Mouse (Mus musculus) forebrain, embryonic 13.5 days (tissue): ENCODE results near the gene Mall. TPM values are rescaled to one million over a fixed set of nuclear protein-coding genes. Genes with fewer than 3 reads are reported as not detected.
A peak's percentile ranks its signal among the peaks of the same experiment; 100 is the strongest.

ENCODE experiments used
- ATAC-seq: fragments of 200-750 bp; cut with Nextera tagmentation; 2 replicates; pipeline ENCODE4 v1.8.0; 2017
- H3K27ac ChIP-seq: fragments of 300-500 bp; sonication (generic); 2 replicates; pipeline ENCODE4 v1.5.1; 2015; ENCODE audit warnings: inconsistent platforms, mild to moderate bottlenecking, moderate library complexity
- H3K27me3 ChIP-seq: fragments of 300-500 bp; sonication (generic); 2 replicates; pipeline ENCODE4 v1.6.1; 2015; ENCODE audit warnings: mild to moderate bottlenecking, inconsistent platforms
- H3K36me3 ChIP-seq: fragments of 300-500 bp; sonication (generic); 2 replicates; pipeline ENCODE4 v1.6.1; 2015; ENCODE audit warnings: mild to moderate bottlenecking, inconsistent platforms; ENCODE audit not compliant: poor library complexity, severe bottlenecking
- H3K4me1 ChIP-seq: fragments of 300-500 bp; sonication (generic); 2 replicates; pipeline ENCODE4 v1.6.1; 2015; ENCODE audit warnings: inconsistent platforms
- H3K4me2 ChIP-seq: fragments of 300-500 bp; sonication (generic); 2 replicates; pipeline ENCODE4 v1.6.1; 2015; ENCODE audit warnings: inconsistent platforms, mild to moderate bottlenecking, moderate library complexity
- H3K4me3 ChIP-seq: fragments of 300-500 bp; sonication (generic); 2 replicates; pipeline ENCODE4 v1.5.1; 2015; ENCODE audit warnings: mild to moderate bottlenecking, inconsistent platforms
- H3K9ac ChIP-seq: fragments of 300-500 bp; sonication (generic); 2 replicates; pipeline ENCODE4 v1.6.1; 2015; ENCODE audit warnings: mild to moderate bottlenecking, inconsistent platforms
- H3K9me3 ChIP-seq: fragments of 300-500 bp; sonication (generic); replicated peaks from 2 replicates; pipeline ENCODE4 v1.6.1; 2016; ENCODE audit warnings: inconsistent platforms
- WGBS: fragments of 180-500 bp; shearing (Covaris S2); methylation state at CpG from one replicate; pipeline ENCODE4 v1.1.7; 2015; 5-methylcytosine and 5-hydroxymethylcytosine counted together
- polyA plus RNA-seq: library from polyadenylated mRNA; unstranded; fragments of >200 nt; fragmentation: Nextera tagmentation; extraction: Ambion mirVana; gene quantifications from 2 replicates; pipeline ENCODE4 v1.2.1, GENCODE M21; 2015

Gene Mall
- polyA plus RNA-seq, 1 experiment from 2014 or later = 0.79 TPM

- Histone ChIP-seq H3K36me3 (no peaks in the 10 kb centered on the region), H3K4me3 (no peak overlapping the region), H3K27ac (no peak overlapping the region), H3K27me3 (peaks cover 23% of the 10 kb centered on the region), H3K4me1 (peaks cover 4% of the 10 kb centered on the region; the same call in 1 of the 2 replicates), H3K9ac (no peak overlapping the region), H3K4me2 (no peak overlapping the region), H3K9me3 (no peaks in the 10 kb centered on the region)
- ATAC-seq = no peak
- WGBS = 83% methylated on average over 6 of the region's 6 CpGs
These were observed 1.6 kb downstream of the Mall start for GRCm38 (mm10) chr2:127728146-127728545.

GRCm38 (mm10) chr2:127723193-127723592 lies 6.5 kb downstream of the Mall start:
- Histone ChIP-seq H3K4me2 (no peak overlapping the region), H3K9ac (no peak overlapping the region), H3K4me1 (no peaks in the 10 kb centered on the region), H3K36me3 (no peaks in the 10 kb centered on the region), H3K4me3 (no peak overlapping the region), H3K27ac (no peak overlapping the region), H3K27me3 (no peaks in the 10 kb centered on the region), H3K9me3 (no peaks in the 10 kb centered on the region)
- WGBS = 76% methylated on average over 4 of the region's 4 CpGs
- no peak for ATAC-seq

GRCm38 (mm10) chr2:127722176-127722892 lies 7.4 kb downstream of the Mall start:
- H3K27me3 ChIP-seq = no peaks in the 10 kb centered on the region
- 65% methylated on average over 7 of the region's 7 CpGs for WGBS
- H3K4me3 ChIP-seq = no peak overlapping the region
- H3K27ac ChIP-seq = no peak overlapping the region
- no peaks in the 10 kb centered on the region for H3K4me1 ChIP-seq
- no peak overlapping the region for H3K4me2 ChIP-seq
- H3K36me3 ChIP-seq = no peaks in the 10 kb centered on the region
- ATAC-seq = no peak
- no peak overlapping the region for H3K9ac ChIP-seq
- H3K9me3 ChIP-seq = no peaks in the 10 kb centered on the region

- H3K27me3 ChIP-seq = no peaks in the 10 kb centered on the region
- H3K4me1 ChIP-seq = no peaks in the 10 kb centered on the region
- no peak overlapping the region for H3K4me2 ChIP-seq
- ATAC-seq = no peak
- no peak overlapping the region for H3K27ac ChIP-seq
- no peak overlapping the region for H3K9ac ChIP-seq
- no peak overlapping the region for H3K4me3 ChIP-seq
- H3K36me3 ChIP-seq = no peaks in the 10 kb centered on the region
- WGBS = 70% methylated on average over 8 of the region's 8 CpGs
- H3K9me3 ChIP-seq = no peaks in the 10 kb centered on the region
These were observed 10.8 kb downstream of the Mall start for GRCm38 (mm10) chr2:127718839-127719468.

- no peak overlapping the region for H3K27ac ChIP-seq
- ATAC-seq = no peak
- no peaks in the 10 kb centered on the region for H3K4me1 ChIP-seq
- no peaks in the 10 kb centered on the region for H3K36me3 ChIP-seq
- H3K27me3 ChIP-seq = no peaks in the 10 kb centered on the region
- 56% methylated on average over 3 of the region's 3 CpGs for WGBS
- H3K9me3 ChIP-seq = no peaks in the 10 kb centered on the region
- no peak overlapping the region for H3K4me3 ChIP-seq
- no peak overlapping the region for H3K4me2 ChIP-seq
- no peak overlapping the region for H3K9ac ChIP-seq
These were observed 15.0 kb downstream of the Mall start for GRCm38 (mm10) chr2:127714726-127715125.

GRCm38 (mm10) chr2:127708792-127709191 lies 20.9 kb downstream of the Mall start:
- H3K4me2 ChIP-seq = no peak overlapping the region
- 78% methylated on average over 3 of the region's 3 CpGs for WGBS
- H3K9me3 ChIP-seq = no peaks in the 10 kb centered on the region
- H3K9ac ChIP-seq = no peak overlapping the region
- ATAC-seq = no peak
- no peaks in the 10 kb centered on the region for H3K4me1 ChIP-seq
- H3K27me3 ChIP-seq = no peaks in the 10 kb centered on the region
- no peaks in the 10 kb centered on the region for H3K36me3 ChIP-seq
- H3K4me3 ChIP-seq = no peak overlapping the region
- H3K27ac ChIP-seq = no peak overlapping the region

- Histone ChIP-seq H3K9ac (no peak overlapping the region), H3K4me1 (no peaks in the 10 kb centered on the region), H3K36me3 (no peaks in the 10 kb centered on the region), H3K4me2 (no peak overlapping the region), H3K27me3 (no peaks in the 10 kb centered on the region), H3K4me3 (no peak overlapping the region), H3K9me3 (no peaks in the 10 kb centered on the region), H3K27ac (no peak overlapping the region)
- no peak for ATAC-seq
- 60% methylated on average over 3 of the region's 3 CpGs for WGBS
These were observed 21.7 kb downstream of the Mall start for GRCm38 (mm10) chr2:127708060-127708459.

- H3K9ac ChIP-seq = no peak overlapping the region
- no peaks in the 10 kb centered on the region for H3K9me3 ChIP-seq
- ATAC-seq = no peak
- H3K4me2 ChIP-seq = no peak overlapping the region
- H3K36me3 ChIP-seq = no peaks in the 10 kb centered on the region
- 72% methylated on average over 6 of the region's 6 CpGs for WGBS
- H3K27me3 ChIP-seq = no peaks in the 10 kb centered on the region
- no peak overlapping the region for H3K27ac ChIP-seq
- no peak overlapping the region for H3K4me3 ChIP-seq
- H3K4me1 ChIP-seq = no peaks in the 10 kb centered on the region
These were observed 24.5 kb downstream of the Mall start for GRCm38 (mm10) chr2:127705267-127705666.

GRCm38 (mm10) chr2:127689239-127689638 lies 40.5 kb downstream of the Mall start:
- Histone ChIP-seq H3K9ac (no peak overlapping the region), H3K4me3 (no peak overlapping the region), H3K36me3 (no peaks in the 10 kb centered on the region), H3K4me1 (no peaks in the 10 kb centered on the region), H3K4me2 (no peak overlapping the region), H3K27ac (no peak overlapping the region), H3K9me3 (no peaks in the 10 kb centered on the region), H3K27me3 (peaks cover 5% of the 10 kb centered on the region)
- WGBS = 85% methylated on average over 4 of the region's 4 CpGs
- ATAC-seq = no peak

GRCm38 (mm10) chr2:127683687-127684331 lies 45.9 kb downstream of the Mall start:
- H3K9ac ChIP-seq = no peak overlapping the region
- no peaks in the 10 kb centered on the region for H3K36me3 ChIP-seq
- no peaks in the 10 kb centered on the region for H3K4me1 ChIP-seq
- 38% methylated on average over 12 of the region's 12 CpGs for WGBS
- H3K27ac ChIP-seq = no peak overlapping the region
- no peak overlapping the region for H3K4me3 ChIP-seq
- no peaks in the 10 kb centered on the region for H3K9me3 ChIP-seq
- H3K27me3 ChIP-seq = peaks cover 5% of the 10 kb centered on the region
- ATAC-seq = peak; percentile 70
- H3K4me2 ChIP-seq = no peak overlapping the region

GRCm38 (mm10) chr2:127667843-127668506 lies 61.8 kb downstream of the Mall start:
- no peak for ATAC-seq
- WGBS = 23% methylated on average over 2 of the region's 2 CpGs
- H3K27me3 ChIP-seq = peaks cover 5% of the 10 kb centered on the region; the same call in 1 of the 2 replicates
- H3K27ac ChIP-seq = no peak overlapping the region
- H3K36me3 ChIP-seq = no peaks in the 10 kb centered on the region
- no peak overlapping the region for H3K4me2 ChIP-seq
- no peak overlapping the region for H3K9ac ChIP-seq
- no peaks in the 10 kb centered on the region for H3K4me1 ChIP-seq
- no peak overlapping the region for H3K4me3 ChIP-seq
- H3K9me3 ChIP-seq = no peaks in the 10 kb centered on the region

- no peaks in the 10 kb centered on the region for H3K36me3 ChIP-seq
- no peak for ATAC-seq
- no peak overlapping the region for H3K4me2 ChIP-seq
- no peak overlapping the region for H3K9ac ChIP-seq
- H3K4me1 ChIP-seq = no peaks in the 10 kb centered on the region
- H3K9me3 ChIP-seq = no peaks in the 10 kb centered on the region
- H3K4me3 ChIP-seq = no peak overlapping the region
- H3K27me3 ChIP-seq = peaks cover 5% of the 10 kb centered on the region; the same call in 1 of the 2 replicates
- no peak overlapping the region for H3K27ac ChIP-seq
These were observed 62.7 kb downstream of the Mall start for GRCm38 (mm10) chr2:127667015-127667414.
